Mouse (Mus musculus) stomach, postnatal 0 days (tissue): Measurements from ENCODE around the gene Naa25.

Experiments used
- CTCF ChIP-seq: IDR thresholded peaks from 2 replicates; pipeline ENCODE4 v1.5.1; 2016; ENCODE audit warnings: antibody characterized with exemption, low read depth, mild to moderate bottlenecking, moderate library complexity
- EP300 ChIP-seq: optimal IDR thresholded peaks from 2 replicates; pipeline ENCODE3; 2016; ENCODE audit warnings: antibody characterized with exemption

DNA sequence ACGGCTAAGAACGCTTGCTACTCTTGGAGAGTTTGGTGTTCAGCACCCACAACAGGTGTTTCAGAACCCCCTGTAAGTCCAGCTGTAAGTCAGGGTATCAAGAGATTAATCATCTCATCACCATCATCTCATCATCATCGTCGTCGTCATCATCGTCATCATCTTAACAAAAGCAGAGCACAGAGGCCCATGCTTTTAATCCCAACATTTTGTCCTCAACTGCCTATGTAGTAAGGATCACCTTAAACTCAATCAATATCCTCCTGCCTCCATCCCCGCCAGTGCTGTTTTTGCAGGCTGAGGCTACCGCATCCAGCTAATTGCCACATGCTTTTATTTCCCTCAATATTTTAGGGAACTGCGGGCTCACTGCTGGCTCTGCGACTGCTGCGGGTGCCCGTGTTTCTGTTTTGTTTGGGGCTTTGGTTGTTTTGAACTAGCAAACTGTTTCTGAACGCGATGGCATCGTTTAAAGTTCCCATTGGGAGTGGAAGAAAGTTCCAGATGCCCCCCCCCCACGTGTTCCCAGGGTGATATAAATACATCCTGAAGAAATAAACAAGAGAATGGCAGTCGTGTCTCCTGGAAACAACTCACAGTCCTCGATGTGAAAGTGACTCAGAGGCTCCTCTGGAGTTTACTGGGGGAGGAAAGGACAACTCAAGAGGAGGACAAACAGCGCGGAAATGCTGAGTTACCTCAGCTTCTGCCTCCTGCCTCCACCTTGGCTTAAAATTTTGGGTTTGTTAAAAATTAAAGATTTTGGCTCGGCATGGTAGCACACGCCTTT is 11.4 kb upstream of the Naa25 start:
- TF ChIP-seq EP300 (no peak), CTCF (no peak)
